Mouse (Mus musculus): ENCODE results near the gene Prickle4. TPM values are rescaled to one million over a fixed set of nuclear protein-coding genes. Genes with fewer than 3 reads are reported as not detected.
"Not testable (repeated sequence)": the region's sequence is repeated elsewhere in the genome, so short reads cannot be mapped to it uniquely, and the experiment has no call there.

Gene Prickle4
- total RNA-seq, 2 experiments from 2014 or later = 1.3 to 2.2 TPM

DNA sequence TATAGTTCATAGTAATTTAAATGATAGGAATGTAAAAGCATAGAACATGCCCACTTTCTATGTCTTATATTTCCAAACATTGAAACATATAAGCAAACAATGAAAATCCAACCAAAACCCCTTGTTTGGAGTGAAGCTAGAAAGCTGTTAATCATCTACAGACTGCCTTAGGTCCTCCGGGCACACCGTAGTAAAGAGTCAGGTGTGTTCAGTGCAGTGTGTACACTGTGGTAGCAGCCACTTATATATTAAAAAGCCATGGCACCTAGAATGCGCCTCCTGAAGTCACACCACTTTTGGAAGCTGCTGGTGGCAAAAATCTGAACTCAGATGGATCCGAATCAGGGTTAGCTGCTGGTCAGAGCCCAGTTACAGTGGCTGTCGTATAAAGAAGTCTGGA lies 16.3 kb downstream of the Prickle4 start:
- DNase-seq = no peak
- intact Hi-C loops (cut with DNase I; ENCODE audit: low total_unique reads) = loop anchor here (10.0 kb wide), 2 partner anchors 63 to 163 kb away; partner anchors contain the start of genes Bysl, Gm20517 and Med20

DNA sequence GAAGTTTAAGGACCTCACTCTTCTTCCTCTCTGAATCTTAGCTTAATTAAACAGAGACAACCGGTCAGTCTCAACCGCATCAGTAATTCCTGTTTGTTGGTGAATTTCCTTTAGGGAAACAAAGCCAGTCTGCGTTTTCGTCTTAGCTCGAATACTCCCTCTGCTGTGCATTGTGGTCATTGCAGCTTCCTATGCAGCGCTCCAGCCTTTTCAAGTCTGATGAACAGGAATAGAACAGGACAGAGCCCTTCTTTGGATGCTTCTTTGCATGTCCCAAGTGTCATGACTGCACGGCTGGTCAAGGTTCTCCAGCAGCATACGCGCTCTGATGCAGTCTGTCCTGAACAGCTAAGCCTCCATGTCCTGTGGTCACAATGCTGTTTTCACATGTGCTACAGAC lies 18.0 kb downstream of the Prickle4 start:
- DNase-seq = peak; percentile 49
- intact Hi-C loops (cut with DNase I; ENCODE audit: low total_unique reads) = loop anchor here (10.0 kb wide), 2 partner anchors 62 to 162 kb away; partner anchors contain the start of genes Bysl, Gm20517 and Med20

DNA sequence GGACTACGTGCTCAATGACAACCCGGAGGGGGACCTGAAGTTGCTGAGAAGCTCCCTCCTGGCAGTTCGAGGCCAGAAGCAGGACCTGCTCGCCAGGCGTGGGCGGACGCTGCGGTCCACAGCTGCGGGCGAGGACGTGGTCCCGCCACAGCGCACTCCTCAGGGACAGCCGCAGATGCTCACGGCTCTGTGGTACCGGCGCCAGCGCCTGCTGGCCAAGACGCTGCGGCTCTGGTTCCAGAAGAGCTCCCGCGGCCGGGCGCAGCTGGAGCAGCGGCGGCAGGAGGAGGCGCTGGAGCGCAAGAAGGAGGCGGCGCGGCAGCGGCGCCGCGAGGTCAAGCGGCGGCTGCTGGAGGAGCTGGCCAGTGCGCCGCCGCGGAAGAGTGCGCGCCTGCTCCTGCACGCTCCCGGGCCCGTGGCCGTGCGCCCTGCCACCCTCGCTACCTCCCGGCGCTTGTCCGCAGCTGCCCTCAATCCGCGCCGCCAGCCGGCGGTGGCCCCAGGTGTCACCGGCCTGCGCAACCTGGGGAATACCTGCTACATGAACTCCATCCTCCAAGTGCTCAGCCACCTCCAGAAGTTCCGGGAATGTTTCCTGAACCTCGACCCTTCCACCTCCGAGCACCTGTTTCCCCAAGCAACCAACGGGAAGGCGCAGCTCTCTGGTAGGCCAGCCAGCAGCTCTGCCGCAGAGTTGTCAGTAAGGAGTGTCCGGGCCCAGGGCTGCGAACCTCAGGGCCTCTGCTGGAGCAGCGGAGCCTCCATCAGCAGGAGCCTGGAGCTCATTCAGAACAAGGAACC lies 22.0 kb downstream of the Prickle4 start:
- intact Hi-C loops (cut with DNase I; ENCODE audit: low total_unique reads) = loop anchor here (5.0 to 10.0 kb wide), 3 partner anchors 35 to 158 kb away; partner anchors contain the start of genes Bysl, Gm20517 and Med20
- DNase-seq = peak; percentile 77

DNA sequence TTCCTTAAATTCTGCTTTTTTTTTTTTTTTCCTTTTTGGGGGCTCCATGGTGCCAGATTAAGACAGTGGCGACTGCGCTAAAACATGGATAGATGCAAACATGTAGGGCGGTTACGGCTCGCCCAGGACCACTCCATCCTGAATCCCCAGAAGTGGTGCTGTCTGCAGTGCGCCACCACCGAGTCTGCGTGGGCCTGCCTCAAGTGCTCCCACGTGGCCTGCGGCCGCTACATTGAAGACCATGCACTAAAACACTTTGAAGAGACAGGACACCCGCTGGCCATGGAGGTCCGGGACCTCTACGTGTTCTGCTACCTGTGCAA lies 22.6 kb downstream of the Prickle4 start:
- DNase-seq = no peak
- intact Hi-C loops (cut with DNase I; ENCODE audit: low total_unique reads) = loop anchor here (5.0 to 10.0 kb wide), 3 partner anchors 35 to 157 kb away; partner anchors contain the start of genes Bysl, Gm20517 and Med20

DNA sequence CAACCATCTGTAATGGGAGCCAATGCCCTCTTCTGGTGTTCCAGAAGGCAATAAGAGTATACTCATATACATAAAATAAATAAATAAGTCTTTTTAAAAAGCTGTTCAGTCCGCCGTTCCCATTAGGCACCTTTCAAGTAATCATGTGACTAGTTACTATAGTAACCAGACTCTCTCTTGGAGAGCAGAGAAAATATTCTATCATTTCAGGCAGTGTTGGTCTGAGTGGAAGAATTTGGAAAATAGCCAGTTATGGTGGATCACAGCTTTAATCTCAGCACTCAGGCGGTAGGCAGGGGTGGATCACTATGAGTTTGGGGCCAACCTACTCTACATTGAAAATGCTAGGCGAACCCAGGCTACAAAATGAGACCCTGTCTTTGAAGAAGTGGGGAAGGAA lies 25.4 kb downstream of the Prickle4 start:
- DNase-seq = no peak
- intact Hi-C loops (cut with DNase I; ENCODE audit: low total_unique reads) = no loop called here

DNA sequence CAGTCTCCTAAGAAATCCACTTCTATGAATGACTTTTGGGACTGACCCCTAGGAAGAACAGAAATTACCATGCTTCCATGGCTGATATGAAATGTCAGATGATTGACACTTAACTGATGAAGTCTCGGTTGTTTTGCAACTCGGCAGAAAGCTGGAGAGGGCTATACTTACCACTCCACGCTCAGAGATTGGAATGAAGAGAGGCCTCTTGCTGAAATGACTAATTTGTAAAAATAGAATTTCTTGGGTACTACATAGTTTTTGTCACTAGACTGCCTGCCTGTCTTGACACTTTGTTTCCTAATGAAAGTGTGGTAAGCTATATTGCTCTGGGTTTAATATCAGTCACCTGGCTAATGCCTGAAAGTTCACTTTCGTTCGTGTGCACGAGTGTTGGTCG lies 30.1 kb downstream of the Prickle4 start:
- intact Hi-C loops (cut with DNase I; ENCODE audit: low total_unique reads) = no loop called here
- DNase-seq = no peak

DNA sequence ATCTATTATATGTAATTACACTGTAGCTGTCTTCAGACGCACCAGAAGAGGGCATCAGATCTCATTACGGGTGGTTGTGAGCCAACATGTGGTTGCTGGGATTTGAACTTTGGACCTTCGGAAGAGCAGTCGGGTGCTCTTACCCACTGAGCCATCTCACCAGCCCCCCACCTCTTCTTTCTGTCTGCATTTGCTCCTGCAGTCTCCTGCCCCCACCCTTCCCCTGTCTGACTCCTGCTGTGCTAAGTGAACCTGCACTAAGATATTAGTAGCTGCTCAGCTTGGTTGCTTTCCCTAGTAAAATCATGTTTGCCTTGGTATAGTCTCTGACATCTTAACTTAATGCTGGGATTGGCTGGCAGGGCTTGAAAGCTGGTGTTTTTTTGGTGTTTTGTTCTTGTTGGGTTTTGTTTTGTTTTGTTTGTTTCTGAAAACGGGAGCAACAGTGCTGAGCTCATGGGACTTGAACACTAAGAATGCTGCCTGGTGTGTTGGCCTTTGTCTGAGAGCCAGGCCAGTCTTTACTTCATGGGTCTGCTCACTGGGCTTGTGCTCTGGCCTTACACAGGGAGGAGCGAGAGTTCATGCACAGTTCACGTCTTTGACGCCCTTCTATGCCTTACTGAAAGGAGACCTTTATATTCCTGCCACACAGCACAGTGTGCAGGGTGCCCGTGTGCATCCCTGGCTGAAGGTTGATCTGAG lies 31.4 kb downstream of the Prickle4 start:
- no peak for DNase-seq
- intact Hi-C loops (cut with DNase I; ENCODE audit: low total_unique reads) = no loop called here

DNA sequence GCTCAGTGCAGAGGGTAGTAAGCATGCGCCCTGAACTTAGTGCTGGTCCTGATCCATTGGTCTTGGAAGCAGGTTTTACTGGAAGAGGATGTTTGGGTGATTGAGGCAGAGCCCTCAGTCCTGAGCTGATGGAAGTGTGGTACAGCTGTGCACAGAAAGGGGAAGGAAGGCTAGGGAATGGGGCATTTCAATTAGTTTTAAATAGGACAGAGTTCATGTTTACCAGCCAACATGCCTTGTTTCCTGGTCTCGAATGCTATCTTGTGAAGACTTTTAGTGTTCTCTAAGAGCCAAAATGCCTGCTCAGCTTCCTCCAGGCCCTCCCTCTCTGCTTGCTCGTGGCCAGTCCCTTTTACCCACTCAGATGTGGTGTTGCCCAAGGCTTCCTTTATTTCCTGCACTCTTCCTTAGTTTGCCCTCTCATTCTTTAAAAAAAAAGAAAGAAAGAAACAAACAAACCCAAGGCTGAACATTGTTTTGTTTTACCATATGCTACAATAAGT lies 35.7 kb downstream of the Prickle4 start:
- intact Hi-C loops (cut with DNase I; ENCODE audit: low total_unique reads) = no loop called here
- no peak for DNase-seq

DNA sequence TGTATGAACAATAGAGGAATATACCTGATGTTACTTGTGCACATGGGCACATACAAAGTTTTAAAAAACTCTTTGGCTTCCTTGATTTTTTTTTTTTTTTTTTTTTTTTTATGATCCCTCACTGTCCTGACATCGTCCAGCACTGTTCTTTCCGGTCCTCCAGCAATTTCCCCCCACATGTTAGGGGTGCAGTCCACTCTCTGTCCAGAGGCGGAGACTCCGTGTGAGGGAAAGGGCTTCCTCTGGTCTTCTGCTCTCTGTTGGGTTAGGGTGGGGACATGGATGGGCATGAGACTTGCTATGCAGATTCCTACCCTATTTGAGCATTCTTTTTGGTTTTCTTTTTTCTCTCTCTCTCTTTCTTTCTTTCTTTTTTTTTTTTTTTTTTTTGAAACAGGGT lies 36.6 kb downstream of the Prickle4 start:
- no peak for DNase-seq
- intact Hi-C loops (cut with DNase I; ENCODE audit: low total_unique reads) = no loop called here

DNA sequence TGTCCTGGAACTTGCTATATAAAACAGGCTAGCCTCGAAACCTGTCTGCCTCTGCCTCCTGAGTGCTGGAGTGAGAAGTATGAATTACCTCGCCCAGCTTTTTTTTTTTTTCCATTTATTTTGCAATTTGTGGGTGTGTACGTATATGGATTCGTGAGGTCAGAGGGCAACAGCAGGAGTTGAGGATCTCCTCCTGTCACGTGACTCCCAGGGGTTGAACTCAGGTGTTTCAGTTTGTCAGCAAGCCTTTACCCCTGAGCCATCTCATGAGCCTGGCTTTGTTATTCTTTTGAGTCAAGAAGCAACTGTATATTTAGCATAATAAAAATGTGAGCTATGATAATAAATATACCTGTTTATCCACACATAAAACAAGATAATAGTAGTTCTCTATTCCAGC lies 38.8 kb downstream of the Prickle4 start:
- intact Hi-C loops (cut with DNase I; ENCODE audit: low total_unique reads) = no loop called here

DNA sequence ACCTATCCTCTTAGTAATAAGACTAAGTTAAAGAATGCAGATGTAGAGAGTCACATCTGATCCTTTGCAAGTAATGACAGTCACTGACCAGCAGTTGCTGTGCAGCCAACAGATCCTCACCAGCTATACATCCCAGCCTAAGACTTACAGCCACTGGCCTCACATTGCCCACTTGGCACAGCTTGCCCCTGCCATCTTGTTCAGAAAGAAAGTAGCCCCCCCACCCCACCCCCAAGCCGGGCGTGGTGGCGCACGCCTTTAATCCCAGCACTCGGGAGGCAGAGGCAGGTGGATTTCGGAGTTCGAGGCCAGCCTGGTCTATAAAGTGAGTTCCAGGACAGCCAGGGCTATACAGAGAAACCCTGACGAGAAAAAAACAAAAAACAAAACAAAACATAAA lies 40.2 kb downstream of the Prickle4 start:
- DNase-seq; intact Hi-C loops (cut with DNase I; ENCODE audit: low total_unique reads): not testable (repeated sequence)

More for the DNA sequence above, 38.8 kb downstream of the Prickle4 start:
- no peak for DNase-seq

DNA sequence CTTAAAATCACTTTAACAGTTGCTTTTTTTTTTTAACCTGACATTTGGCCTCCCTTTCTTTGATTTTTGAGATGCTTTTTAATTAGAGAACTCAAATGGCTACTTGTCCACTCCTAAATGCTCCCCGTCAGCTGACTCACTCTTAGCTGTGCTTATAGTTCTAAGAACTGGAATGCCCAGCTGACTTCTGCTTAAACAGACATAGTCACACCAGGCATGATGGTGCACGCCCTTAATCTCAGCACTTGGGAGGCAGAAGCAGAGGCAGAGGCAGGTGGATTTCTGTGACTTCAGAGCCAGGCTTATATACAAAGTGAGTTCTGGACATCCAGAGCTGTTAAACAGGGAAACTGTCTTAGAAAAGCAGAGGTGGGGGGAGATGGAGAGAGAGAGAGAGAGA lies 42.6 kb downstream of the Prickle4 start:
- intact Hi-C loops (cut with DNase I; ENCODE audit: low total_unique reads) = no loop called here
- DNase-seq = no peak

DNA sequence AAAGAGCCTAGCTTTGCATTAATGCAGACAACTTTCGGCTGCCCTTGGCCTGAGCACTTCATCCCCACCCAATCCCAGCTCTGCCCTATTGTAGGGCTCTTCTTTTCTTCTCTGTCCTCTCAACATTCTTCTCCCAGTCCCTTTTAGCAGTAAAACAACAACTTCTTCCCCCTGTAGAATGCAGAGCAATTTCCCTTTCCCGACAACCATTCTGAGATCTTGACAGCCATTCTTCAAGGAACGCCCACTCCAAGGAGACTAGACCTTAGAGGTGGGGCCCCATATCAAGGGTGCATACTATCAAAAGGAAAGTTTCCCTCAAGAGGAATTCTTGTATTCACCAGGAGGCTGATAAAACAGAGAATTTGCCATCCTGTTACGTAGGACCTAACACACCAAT lies 45.6 kb downstream of the Prickle4 start:
- no peak for DNase-seq
- intact Hi-C loops (cut with DNase I; ENCODE audit: low total_unique reads) = no loop called here

DNA sequence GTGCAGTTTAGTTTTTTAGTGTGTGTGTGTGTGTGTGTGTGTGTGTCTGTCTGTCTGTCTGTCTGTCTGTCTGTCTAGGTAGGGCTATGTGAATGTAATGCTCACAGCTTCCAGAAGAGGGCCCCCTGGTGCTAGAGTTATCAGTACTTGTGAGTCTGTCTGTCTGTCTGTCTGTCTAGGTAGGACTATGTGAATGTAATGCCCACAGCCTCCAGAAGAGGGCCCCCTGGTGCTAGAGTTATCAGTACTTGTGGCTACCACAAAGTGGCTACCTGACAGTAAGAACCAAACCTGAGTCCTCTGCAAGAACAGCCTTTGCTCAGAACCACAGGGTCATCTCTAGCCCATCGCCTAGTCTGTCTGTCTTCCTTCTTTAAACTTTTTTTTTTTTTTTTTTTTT lies 47.9 kb downstream of the Prickle4 start:
- DNase-seq = peak; percentile 70
- intact Hi-C loops (cut with DNase I; ENCODE audit: low total_unique reads) = no loop called here

DNA sequence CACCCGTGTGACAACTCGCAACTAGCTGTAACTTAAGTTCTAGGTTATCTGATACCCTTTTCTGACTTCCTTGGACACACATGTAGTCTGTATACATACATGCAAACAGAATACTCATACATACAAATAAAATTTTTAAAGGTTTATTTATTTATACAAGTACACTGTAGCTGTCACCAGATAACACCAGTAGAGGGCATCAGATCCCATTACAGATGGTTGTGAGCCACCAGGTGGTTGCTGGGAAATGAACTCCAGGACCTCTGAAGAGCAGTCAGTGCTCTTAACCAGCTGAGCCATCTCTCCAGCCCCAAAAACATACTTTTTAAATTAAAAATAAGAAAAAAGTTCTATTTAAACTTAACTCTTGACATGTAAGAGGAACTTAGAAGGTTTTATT lies 51.5 kb downstream of the Prickle4 start:
- DNase-seq = no peak
- intact Hi-C loops (cut with DNase I; ENCODE audit: low total_unique reads) = no loop called here

Other genes starting within 250 kb of the Prickle4 start
- gene Taf8, start 192.4 kb downstream of the Prickle4 start, total RNA-seq (2021) = 10 to 100 TPM in 1 of 2 experiments, 1 to 10 TPM in 1; 9.5 to 10.2 TPM
- 10 to 100 TPM; 57.0 to 63.3 TPM for gene Ccnd3, start 189.7 kb downstream of the Prickle4 start, total RNA-seq (2021)
- 10 to 100 TPM; 12.3 to 14.8 TPM for gene Bysl, start 83.2 kb downstream of the Prickle4 start, total RNA-seq (2021)
- 10 to 100 TPM; 10.3 to 12.6 TPM for gene Med20, start 83.2 kb downstream of the Prickle4 start, total RNA-seq (2021)
- 1 to 10 TPM; 1.2 to 1.9 TPM for gene Gm20517, start 83.1 kb downstream of the Prickle4 start, total RNA-seq (2021)
- gene Usp49, start 64.0 kb downstream of the Prickle4 start, total RNA-seq (2021) = 1 to 10 TPM; 3.2 to 4.3 TPM
- gene Tomm6, start 6.3 kb downstream of the Prickle4 start, total RNA-seq (2021) = 100 to 1,000 TPM; 147 to 153 TPM
- 1 to 10 TPM; 3.0 to 3.1 TPM for gene Frs3, start 5.7 kb downstream of the Prickle4 start, total RNA-seq (2021)
- under 1 TPM; 0.24 to 0.47 TPM for gene Gm21981, start 281 bp downstream of the Prickle4 start, total RNA-seq (2021)
- not detected for gene Pgc, start 32.1 kb upstream of the Prickle4 start, total RNA-seq (2021)
- gene Tfeb, start 42.3 kb upstream of the Prickle4 start, total RNA-seq (2021) = 10 to 100 TPM; 60.0 to 66.0 TPM
- 1 to 10 TPM; 2.4 to 3.5 TPM for gene Mdfi, start 140.0 kb upstream of the Prickle4 start, total RNA-seq (2021)
- gene Foxp4, start 229.9 kb upstream of the Prickle4 start, total RNA-seq (2021) = 1 to 10 TPM; 7.5 to 9.2 TPM